Mouse (Mus musculus): ENCODE results near the gene Tgfbi. TPM values are rescaled to one million over a fixed set of nuclear protein-coding genes. Genes with fewer than 3 reads are reported as not detected.
A peak's percentile ranks its signal among the peaks of the same experiment; 100 is the strongest.

Gene Tgfbi
- total RNA-seq, 2 experiments from 2014 or later, result 2.8 to 3.4 TPM

GRCm38 (mm10) chr13:56634920-56635319, 25.6 kb downstream of the Tgfbi start:
- no peak for DNase-seq

GRCm38 (mm10) chr13:56637027-56637426, 27.7 kb downstream of the Tgfbi start:
- DNase-seq, result no peak

GRCm38 (mm10) chr13:56641746-56642145, 32.4 kb downstream of the Tgfbi start:
- peak in 1 of 2 experiments; percentile 19 for DNase-seq

DNA sequence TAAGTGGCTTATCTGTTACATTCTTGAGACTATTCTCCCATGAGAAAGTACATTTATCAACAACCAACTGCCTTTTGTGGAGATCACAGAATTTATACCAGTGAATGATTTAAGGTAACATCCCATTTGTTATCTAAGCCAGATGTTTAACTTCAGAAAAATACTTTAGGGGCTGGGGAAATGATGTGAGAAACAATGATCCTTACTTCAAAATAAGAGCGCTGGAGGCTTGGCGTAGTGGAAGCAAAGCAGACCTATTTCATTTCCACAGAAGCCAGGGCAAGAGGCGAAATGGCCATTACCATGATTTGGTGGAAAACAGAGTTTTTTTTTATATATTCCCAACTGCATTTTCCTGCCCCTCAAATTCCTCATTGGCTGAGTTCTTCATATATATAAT, 34.7 kb downstream of the Tgfbi start:
- DNase-seq, result no peak

DNA sequence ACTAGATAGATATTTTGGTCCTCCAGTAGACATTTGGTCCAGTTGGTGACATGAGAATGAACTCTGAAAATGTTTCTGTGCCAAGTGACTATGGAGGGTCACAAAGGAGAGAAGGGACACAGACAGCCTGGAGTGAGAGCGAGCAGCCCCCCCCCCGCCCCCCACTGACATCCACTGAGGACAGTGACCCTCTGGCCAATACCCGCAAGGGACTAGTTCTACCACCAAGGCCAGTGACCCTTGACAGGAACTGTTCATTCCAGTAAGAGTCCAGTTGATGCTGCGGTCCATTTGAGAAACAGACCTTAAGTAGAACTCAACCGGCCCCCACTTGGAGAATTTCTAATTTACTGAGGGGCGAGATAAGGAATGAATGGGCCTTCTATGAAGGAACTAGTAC, 36.4 kb downstream of the Tgfbi start:
- no peak for DNase-seq

DNA sequence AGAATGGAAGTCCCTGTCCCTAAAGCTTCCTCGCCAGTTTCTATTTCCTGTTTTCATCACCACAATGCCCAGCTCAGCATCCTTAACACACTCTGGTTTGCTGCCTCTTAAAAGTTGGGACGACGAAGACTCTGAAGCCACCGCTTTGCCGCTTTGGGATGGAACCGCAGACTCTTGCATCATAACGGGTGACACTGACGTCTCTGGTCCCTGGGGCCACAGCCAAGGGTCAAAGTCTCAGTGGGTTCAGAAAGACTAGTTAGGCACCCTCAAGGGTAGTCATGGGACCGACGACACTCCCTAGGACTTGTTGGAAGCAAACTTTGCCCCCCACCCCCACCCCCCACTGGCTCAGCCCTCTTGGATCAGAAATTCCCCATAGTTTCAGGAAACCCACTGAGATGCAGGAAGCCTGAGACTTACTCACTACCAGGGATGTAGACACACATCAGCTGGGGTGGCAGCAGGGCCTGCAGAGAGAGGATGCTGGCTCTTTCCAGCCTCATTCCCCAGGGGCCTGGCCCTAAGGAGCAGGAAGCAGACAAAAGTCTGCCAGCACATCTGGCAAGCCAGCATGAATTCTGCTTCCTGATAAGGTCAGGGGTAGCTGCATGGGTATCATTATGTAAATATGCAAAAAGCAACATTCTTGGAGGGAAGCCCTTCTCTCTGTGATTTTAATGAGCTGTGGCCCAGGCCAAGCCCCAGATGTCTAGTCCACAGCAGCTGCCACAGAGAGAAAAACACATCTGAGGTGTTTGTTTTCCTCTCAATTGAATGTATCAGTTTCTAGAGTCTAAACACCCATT, 38.5 kb downstream of the Tgfbi start:
- no peak for DNase-seq

DNA sequence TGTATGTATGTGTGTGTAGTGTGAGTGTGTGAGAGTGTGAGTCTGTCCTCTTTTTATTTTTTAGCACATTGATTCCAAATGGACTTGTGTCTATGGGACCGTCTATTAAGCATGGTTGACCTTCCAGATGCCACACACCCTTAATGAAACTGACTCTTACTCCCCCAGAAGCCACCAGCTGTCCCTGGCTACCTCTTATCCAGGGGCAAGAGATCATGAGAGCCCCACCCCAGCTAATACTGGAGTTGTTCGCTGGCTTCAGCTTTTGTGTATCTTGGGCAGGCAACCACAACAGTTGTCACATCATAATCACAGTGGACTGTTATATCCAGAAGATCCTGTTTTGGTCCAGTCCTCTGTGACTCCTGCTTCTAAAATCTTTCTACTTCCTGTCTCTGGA, 40.7 kb downstream of the Tgfbi start:
- no peak for DNase-seq

DNA sequence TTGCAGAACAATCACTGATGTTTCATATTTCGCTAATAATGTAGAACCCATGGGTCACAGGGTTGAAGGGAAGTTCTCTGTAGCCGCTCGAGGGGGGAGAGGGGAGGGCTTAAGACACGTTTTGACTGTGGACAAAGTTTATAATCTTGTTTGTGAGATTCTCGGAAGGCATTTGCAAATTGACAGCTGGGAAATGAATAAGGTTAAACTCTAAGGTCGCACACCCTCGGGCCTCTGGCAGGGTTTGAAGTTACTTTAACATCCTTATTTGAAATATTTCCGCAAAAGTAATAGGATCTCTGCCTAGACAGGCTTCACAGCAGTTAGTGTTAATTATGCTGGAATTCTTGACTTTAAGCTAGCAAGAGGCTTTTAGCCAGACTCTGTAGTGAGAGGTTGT, 43.1 kb downstream of the Tgfbi start:
- DNase-seq, result no peak

DNA sequence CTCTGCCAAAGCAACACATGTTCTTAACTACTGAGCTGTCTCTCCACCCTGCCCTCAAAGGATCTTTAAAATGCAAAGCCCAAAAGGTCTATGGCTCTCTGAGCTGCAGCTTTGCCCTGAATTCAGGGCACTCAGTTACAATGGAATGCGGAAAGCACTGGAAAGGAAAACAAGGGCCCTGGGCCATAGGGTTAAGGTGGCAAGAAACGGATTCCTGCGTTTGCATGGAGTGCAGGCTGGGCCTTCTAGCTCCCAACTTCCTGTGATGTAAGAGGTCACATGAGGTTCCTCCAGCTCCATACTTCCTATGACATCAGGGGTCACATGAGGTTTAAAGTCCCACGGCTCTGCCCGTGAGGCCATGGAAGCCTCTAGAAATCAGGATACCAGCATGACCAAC, 44.9 kb downstream of the Tgfbi start:
- no peak for DNase-seq

DNA sequence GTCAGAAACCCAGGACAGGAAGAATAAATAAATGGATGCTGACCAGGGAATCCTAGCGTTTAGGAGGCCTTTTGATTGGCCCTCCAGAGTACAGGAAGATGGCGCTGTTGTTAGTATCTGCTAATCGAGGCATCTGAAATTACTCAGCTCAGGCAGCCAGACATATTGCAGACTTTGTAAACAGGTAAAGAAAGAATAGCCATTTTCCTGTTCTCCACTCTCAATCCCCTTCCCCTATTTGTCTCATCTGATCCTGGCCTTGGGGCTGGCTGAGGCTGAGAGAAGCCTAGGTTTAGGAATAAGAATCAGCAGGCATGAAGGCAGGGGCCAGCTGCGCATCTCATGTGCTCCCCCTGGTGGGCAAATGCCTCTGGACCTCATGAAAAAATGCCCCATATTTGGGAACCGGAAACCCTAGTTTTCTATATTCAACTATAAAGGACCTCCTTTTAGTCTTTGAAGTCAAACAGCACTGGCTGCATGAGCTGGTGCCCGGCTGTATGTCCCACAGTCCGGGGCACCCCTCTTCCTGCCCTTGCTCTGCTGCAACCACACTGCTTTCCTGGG, 48.7 kb downstream of the Tgfbi start:
- peak; percentile 45 to 60 for DNase-seq

- DNase-seq, result no peak
These were observed 49.6 kb downstream of the Tgfbi start for GRCm38 (mm10) chr13:56658931-56659330.

- no peak for DNase-seq
These were observed 52.7 kb downstream of the Tgfbi start for GRCm38 (mm10) chr13:56661914-56662621.

DNA sequence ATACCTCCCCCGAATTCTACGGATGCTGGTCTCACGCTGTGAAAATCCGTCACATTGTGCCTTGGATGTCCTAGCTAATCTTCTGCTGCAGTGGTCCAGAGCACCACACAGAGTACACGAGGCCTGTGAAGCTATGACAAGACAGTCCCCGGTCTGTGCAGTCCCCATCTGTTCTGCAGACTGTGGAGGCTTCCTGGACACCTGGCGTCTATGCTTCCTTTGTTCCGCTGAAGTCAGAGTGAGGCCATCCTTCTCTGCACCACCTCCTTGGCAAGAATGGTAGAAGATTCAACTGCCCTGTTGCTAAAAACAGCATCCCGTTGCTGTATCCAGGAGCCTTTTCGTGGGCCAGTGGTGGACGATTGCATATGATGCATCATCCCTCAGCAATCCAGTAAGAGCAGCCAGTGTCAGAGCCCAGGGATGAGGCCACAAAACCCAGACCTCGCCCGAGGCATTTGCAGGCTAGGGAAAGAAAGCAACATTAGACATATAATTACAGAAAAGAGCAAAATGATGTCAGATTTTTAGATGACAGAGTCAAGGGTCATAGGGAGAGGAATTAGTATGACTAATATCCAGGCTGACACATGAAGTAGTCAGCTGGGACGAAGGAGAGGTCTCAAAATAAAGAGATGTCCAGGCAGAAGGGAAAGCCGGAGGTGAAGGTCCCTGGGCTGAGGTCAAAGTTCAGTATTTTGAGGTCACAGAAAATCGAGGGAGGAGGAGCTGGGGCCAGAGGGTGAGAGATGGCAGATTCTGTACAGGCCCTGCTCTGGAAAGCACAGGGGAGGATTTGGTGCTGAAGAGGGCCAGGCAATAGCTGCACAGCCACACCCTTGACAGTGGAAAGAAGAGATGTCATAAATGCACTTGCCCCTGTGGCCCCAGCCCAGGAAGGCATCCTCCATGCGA, 55.2 kb downstream of the Tgfbi start:
- DNase-seq, result no peak

- DNase-seq, result no peak
These were observed 61.9 kb downstream of the Tgfbi start for GRCm38 (mm10) chr13:56671206-56671605.

- DNase-seq, result no peak
These were observed 68.4 kb downstream of the Tgfbi start for GRCm38 (mm10) chr13:56677731-56678130.

DNA sequence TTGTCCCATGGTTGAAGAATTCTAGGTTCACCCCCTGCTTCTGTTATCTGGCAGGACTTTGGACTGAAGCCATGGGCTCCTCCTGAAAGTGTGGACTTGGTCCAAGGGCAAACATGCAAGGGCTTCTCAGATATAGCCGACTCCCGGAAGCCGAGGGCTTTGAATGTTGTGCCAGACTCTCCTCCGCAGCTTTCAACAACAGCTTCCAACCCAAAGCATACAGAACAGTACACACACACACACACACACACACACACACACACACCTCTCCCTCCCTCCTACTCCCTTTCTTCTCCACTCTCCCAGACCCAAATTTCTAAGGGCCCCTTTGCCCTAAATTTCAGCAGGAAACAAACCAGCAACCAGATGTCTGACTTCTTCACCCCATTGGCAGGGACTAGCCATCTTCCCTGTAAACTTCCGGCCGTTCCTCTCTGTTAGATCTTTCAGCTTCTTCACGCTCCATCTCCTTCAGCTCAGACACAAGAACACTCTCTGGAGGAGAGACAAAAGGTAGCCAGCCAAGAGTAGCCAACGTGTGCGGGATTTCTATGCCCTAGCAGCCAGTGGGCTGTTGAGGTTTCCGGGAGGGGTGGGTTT, 69.0 kb downstream of the Tgfbi start:
- no peak for DNase-seq

- no peak for DNase-seq
These were observed 69.6 kb downstream of the Tgfbi start for GRCm38 (mm10) chr13:56678826-56679504.

GRCm38 (mm10) chr13:56681924-56682323, 72.6 kb downstream of the Tgfbi start:
- no peak for DNase-seq

GRCm38 (mm10) chr13:56682326-56682725, 73.0 kb downstream of the Tgfbi start:
- peak; percentile 60 for DNase-seq

DNA sequence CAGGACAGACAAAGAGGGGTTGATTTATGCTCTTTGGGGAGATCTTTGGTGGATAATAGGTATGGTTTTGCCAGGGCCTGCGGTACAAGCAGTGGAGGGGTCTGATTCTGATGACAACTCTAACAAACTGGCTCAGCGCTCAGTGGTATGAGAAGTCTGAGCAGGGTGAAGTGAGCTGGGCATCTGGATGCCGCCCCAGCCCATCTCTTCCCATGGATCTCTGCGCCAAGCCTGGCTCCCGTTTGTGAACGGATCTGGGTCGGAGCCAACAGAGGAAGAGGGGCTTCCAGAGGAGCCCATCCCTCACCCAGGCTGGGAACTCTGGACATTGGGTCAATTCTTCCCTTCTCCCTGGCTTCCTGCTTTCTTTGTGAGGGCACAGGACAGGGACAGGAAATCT, 74.0 kb downstream of the Tgfbi start:
- DNase-seq, result no peak
